Mouse (Mus musculus) right cerebral cortex, adult 18-20 months (tissue): ENCODE measurements around the gene Fam160a1.
A peak's percentile ranks its signal among the peaks of the same experiment; 100 is the strongest.

Source experiments
- DNase-seq: peaks from one replicate; pipeline ENCODE4 v3.0.0; 2022; ENCODE audit warnings: mixed read lengths

Gene Fam160a1

GRCm38 (mm10) chr3:85677133-85677532 is 140.0 kb downstream of the Fam160a1 start:
- DNase-seq: no peak

- no peak for DNase-seq
Measured at GRCm38 (mm10) chr3:85669844-85670243, 147.2 kb downstream of the Fam160a1 start.

- DNase-seq: no peak
Measured at GRCm38 (mm10) chr3:85667683-85668082, 149.4 kb downstream of the Fam160a1 start.

GRCm38 (mm10) chr3:85666736-85667135 is 150.4 kb downstream of the Fam160a1 start:
- no peak for DNase-seq

- DNase-seq: no peak
Measured at GRCm38 (mm10) chr3:85666166-85666565, 150.9 kb downstream of the Fam160a1 start.

- DNase-seq: peak; percentile 82
Measured at GRCm38 (mm10) chr3:85664591-85665171, 152.4 kb downstream of the Fam160a1 start.

GRCm38 (mm10) chr3:85663826-85664225 is 153.3 kb downstream of the Fam160a1 start:
- DNase-seq: no peak

- DNase-seq: no peak
Measured at GRCm38 (mm10) chr3:85661926-85662813, 154.9 kb downstream of the Fam160a1 start.

- DNase-seq: no peak
Measured at GRCm38 (mm10) chr3:85659681-85660080, 157.4 kb downstream of the Fam160a1 start.

GRCm38 (mm10) chr3:85655538-85655937 is 161.6 kb downstream of the Fam160a1 start:
- no peak for DNase-seq

- DNase-seq: no peak
Measured at GRCm38 (mm10) chr3:85652727-85653665, 164.1 kb downstream of the Fam160a1 start.

- no peak for DNase-seq
Measured at GRCm38 (mm10) chr3:85649176-85649575, 167.9 kb downstream of the Fam160a1 start.

GRCm38 (mm10) chr3:85645517-85646004 is 171.5 kb downstream of the Fam160a1 start:
- no peak for DNase-seq

GRCm38 (mm10) chr3:85644814-85645213 is 172.3 kb downstream of the Fam160a1 start:
- no peak for DNase-seq

GRCm38 (mm10) chr3:85641751-85642150 is 175.3 kb downstream of the Fam160a1 start:
- no peak for DNase-seq

- peak; percentile 54 for DNase-seq
Measured at GRCm38 (mm10) chr3:85636716-85637447, 180.2 kb downstream of the Fam160a1 start.

GRCm38 (mm10) chr3:85635591-85635990 is 181.5 kb downstream of the Fam160a1 start:
- DNase-seq: no peak

- DNase-seq: no peak
Measured at GRCm38 (mm10) chr3:85635126-85635419, 182.0 kb downstream of the Fam160a1 start.

- no peak for DNase-seq
Measured at GRCm38 (mm10) chr3:85634389-85635125, 182.5 kb downstream of the Fam160a1 start.

- DNase-seq: no peak
Measured at GRCm38 (mm10) chr3:85633733-85634132, 183.4 kb downstream of the Fam160a1 start.

- DNase-seq: peak; percentile 30
Measured at GRCm38 (mm10) chr3:85629895-85630510, 187.1 kb downstream of the Fam160a1 start.
